Mouse (Mus musculus): ENCODE measurements at regions not wholly inside any gene's neighbourhood (a gene's known extent, or its start where the extent isn't known, plus 50 kb on each side); places are given as distances from the start of the nearest gene placed in this dataset.

- peak; percentile 81; the same call in 1 of the 2 replicates for ATAC-seq (ENCODE audit: low TSS enrichment)
These were observed 288.0 kb upstream of the Paip1 start for GRCm38 (mm10) chr13:119140436-119140835.

DNA sequence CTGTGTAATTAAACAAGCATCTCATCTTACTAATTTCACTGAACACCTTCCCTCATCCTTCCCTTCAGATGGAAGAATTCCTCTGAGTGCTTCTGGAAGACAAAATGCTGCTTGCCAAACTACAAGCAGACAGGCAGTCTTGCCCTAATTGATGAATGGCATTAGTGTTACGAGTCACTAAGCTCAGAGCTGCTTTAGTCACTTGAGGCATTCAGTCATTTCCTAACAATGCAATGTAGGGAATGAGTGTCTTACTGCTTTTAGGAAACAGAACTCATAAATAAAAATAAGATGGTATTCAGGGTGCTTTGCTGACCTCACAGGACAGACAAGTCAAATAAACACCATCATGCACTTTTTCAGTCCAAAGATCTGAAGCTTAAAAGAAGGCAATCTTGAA is 285.1 kb upstream of the Paip1 start:
- ATAC-seq (ENCODE audit: low TSS enrichment): no peak

GRCm38 (mm10) chr13:119145713-119146112 is 282.7 kb upstream of the Paip1 start:
- ATAC-seq (ENCODE audit: low TSS enrichment): no peak

GRCm38 (mm10) chr13:119147701-119148100 is 280.7 kb upstream of the Paip1 start:
- no peak for ATAC-seq (ENCODE audit: low TSS enrichment)

DNA sequence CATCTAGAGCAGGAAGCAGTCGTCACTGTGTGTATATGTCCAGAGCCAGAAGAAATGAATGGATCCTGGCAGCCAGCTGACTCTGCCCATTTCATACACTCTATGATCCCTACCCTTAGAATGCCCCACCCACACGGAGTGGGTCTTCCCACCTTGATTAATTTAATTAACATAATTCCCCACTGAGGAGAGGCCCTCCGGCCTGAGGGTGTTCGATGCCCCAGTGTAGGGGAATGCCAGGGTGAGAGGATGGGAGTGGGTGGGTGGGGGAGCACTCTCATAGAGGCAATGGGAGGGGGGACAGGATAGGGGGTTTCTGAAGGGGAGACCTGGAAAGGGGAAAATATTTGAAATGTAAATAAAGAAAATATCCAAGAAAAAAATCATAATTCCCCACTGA is 279.3 kb upstream of the Paip1 start:
- ATAC-seq (ENCODE audit: low TSS enrichment): no peak

DNA sequence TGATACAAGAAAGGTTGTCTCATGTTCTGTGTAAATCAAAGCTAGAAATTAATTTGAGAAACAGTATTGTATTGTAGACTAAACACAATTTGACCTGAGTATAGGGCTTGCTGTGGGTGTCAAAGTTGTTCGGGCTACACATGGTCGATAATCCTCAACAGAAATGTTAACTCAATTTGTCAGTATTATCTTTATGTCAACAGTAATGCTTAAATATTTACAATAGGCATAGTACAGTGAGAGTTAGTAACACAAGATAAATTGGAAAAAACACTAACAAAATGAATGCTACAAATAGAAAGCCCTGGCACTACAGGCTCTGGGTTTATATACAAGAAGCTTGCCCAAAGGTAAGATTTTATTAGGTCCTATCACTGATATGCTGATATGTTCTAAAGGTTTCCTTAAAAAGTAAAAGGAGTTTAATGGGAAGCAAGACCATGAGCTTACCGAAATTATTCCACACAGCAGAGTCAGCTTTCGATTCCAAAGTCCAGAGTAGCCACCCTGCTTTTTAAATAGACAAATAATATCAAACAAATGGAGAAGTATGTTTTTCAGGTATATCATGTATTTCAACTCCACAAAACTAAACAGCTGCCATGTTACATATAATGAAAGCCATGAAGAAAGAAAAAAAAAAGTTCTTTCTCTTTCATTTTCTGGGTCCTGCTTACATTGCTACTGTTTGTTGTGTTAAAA is 277.4 kb upstream of the Paip1 start:
- ATAC-seq (ENCODE audit: low TSS enrichment): no peak

DNA sequence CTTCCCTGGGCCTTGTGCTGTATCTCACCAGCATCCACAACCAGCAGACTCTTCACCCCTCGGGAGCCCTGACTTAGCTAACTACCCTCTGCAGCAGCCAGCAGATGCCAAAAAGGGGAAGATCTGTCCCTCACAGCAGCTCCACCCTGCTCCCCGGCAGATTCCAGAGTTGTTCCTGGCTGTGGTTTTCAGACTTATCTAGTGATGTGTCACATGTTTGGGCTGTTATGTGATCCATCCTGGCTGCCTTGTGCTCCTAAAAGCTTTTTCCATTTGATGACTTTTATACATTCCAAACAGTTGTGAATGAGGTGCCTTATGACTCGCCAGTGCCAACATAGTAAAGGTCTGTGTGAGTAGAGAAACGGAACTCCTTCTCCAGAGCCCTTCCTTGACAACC is 250.6 kb upstream of the Paip1 start:
- no peak for ATAC-seq (ENCODE audit: low TSS enrichment)

- ATAC-seq (ENCODE audit: low TSS enrichment): no peak
These were observed 250.2 kb upstream of the Paip1 start for GRCm38 (mm10) chr13:119178212-119178611.

GRCm38 (mm10) chr13:119179157-119179920 is 249.1 kb upstream of the Paip1 start:
- ATAC-seq (ENCODE audit: low TSS enrichment): no peak

GRCm38 (mm10) chr13:119184322-119184877 is 244.0 kb upstream of the Paip1 start:
- ATAC-seq (ENCODE audit: low TSS enrichment): no peak

DNA sequence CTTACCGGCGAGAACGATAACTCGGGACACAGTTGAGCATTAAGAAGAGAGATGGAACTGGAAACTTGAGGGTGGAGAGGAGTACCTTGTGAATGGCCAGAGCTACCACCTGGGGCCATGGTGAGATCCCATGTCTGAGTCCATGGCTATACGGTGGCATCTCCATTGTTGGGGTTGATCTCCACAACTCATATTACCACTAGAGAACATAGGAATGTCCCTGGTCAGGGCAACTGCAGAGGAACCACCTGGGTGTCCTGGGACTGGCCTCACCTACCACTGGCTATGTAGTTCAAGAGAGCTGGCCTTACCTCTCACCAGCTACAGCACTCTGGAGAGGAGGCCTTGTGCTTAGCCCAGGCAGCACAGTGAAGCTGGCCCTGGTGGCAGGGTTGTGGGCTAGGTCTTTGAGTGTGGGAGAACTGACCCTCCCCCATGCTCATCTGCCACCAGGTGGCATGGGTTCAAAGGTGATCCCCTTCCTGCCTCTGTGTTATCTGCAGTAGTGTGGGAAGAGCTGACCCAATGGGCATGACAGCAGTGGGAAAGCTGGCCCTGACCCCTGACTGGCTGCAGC is 242.7 kb upstream of the Paip1 start:
- no peak for ATAC-seq (ENCODE audit: low TSS enrichment)

DNA sequence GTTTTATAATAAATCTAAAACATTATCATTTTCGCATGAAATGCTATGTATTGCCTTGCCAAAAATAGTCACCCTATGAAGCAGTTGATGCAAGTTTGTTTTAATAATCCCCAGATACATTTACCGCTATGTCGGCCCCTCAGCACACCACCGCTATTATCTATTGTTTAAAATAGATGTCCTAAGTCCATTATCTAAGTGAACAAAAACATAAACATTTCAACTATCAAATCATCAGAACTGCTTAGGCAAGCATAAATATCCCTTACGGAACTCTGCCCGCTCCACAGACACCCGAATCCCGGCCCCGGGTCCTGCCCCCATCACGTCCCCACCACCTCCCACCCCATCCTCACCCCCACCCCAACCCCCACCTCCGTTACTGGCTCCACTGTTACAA is 196.8 kb upstream of the Paip1 start:
- no peak for ATAC-seq (ENCODE audit: low TSS enrichment)

- no peak for ATAC-seq (ENCODE audit: low TSS enrichment)
These were observed 196.0 kb upstream of the Paip1 start for GRCm38 (mm10) chr13:119232100-119233029.

GRCm38 (mm10) chr13:119233030-119233385 is 195.4 kb upstream of the Paip1 start:
- ATAC-seq (ENCODE audit: low TSS enrichment): no peak

GRCm38 (mm10) chr13:119233869-119234268 is 194.5 kb upstream of the Paip1 start:
- ATAC-seq (ENCODE audit: low TSS enrichment): no peak

DNA sequence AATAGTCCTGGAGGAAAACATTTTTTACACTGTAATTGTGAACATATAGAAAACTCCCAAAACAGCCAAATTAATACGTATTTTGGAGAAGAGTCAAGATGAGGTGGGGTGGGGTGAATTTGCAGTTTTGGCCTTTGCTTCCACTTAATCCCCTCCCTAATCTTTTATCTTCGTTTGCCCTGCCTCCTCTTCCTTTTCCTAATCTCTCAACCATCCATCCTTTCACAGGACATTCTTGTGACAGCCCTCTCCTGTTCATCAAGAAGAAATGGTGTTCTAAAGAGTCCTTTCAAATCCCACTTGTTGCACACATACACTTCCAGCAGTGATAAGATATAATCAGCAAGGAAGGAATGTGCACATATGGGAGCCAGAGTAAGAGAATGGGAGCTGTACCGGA is 186.0 kb upstream of the Paip1 start:
- ATAC-seq (ENCODE audit: low TSS enrichment): no peak

- ATAC-seq (ENCODE audit: low TSS enrichment): no peak
These were observed 181.3 kb upstream of the Paip1 start for GRCm38 (mm10) chr13:119247101-119247500.

DNA sequence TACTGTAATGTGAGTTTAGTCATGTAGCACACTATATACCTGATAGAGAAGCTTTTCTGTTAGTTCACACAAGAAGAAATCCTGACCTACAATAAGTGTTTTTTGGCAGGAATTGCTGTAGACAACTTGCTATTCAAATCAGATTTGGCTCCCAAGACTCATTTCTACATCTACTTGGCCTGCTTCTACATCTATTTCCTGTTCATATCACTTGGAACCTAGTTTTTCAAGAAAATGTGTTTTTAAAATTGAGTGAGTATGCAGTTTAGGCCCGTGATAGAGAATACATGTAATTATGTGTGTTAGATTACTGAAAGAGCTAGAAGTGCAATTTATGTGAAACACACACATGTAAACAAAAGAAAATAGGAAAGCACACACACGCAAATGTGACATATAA is 176.4 kb upstream of the Paip1 start:
- ATAC-seq (ENCODE audit: low TSS enrichment): peak; percentile 80

DNA sequence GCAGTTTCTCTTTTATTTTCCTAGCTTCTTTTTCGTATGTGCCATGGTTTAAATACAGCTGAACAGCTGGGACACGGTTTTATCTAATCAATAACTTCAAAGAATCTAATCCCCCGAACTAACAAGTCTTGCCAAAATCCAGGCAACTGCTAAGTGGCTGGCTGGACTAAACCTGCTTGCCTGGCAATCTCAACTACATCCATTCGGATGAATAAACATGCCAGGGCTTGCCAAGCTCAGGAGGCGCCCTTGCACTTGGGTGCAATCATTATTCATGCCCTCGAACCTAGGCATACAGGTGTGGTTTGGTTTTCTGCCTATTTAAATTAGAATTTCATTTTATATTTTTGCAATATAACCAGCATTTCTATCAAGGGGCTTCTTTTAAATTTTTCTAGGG is 172.1 kb upstream of the Paip1 start:
- no peak for ATAC-seq (ENCODE audit: low TSS enrichment)

DNA sequence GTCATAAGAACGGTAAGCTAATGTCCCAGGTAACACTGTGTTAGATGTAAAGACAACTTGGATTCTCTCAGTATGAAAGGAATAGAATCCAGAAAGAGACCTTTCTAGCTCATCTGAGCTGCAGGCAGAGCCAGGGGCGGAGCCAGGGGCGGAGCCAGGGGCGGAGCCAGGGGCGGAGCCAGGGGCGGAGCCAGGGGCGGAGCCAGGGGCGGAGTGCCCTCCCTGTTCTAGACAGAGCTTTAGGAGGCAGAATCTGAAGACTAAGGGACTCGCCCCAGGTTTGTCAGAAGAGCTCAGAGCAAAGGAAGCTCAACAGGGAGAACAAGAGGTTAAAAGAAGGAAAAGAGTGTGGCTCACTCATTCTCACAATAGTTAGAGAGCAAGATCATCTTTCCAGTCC is 169.9 kb upstream of the Paip1 start:
- no peak for ATAC-seq (ENCODE audit: low TSS enrichment)

- no peak for ATAC-seq (ENCODE audit: low TSS enrichment)
These were observed 164.8 kb upstream of the Paip1 start for GRCm38 (mm10) chr13:119263561-119263960.

All from frontal cortex, adult (tissue).